Mouse (Mus musculus) heart, adult 2 months (tissue): Measurements from ENCODE around the gene March5.

Source experiments
- CTCF ChIP-seq: fragments of 200-600 bp; IDR thresholded peaks from 2 replicates; pipeline ENCODE4 v1.8.1; 2022; ENCODE audit warnings: antibody characterized with exemption, mild to moderate bottlenecking, moderate library complexity
- EP300 ChIP-seq: fragments of 200-500 bp; IDR thresholded peaks from 2 replicates; pipeline ENCODE4 v1.6.1; 2011; ENCODE audit warnings: low read depth, low read length, control low read depth; ENCODE audit not compliant: insufficient read depth
- POLR2A ChIP-seq: fragments of 200-500 bp; IDR thresholded peaks from 2 replicates; pipeline ENCODE4 v1.6.1; 2011; ENCODE audit warnings: mild to moderate bottlenecking, low read depth, low read length, control low read depth; ENCODE audit not compliant: insufficient read depth

- TF ChIP-seq CTCF, result no peak
- TF ChIP-seq POLR2A, result no peak
- no peak for TF ChIP-seq EP300
Measured at GRCm38 (mm10) chr19:37237306-37237705, 30.0 kb downstream of the March5 start.
